ENCODE assay signal across 13 mouse cellular contexts in the genomic region with DNA sequence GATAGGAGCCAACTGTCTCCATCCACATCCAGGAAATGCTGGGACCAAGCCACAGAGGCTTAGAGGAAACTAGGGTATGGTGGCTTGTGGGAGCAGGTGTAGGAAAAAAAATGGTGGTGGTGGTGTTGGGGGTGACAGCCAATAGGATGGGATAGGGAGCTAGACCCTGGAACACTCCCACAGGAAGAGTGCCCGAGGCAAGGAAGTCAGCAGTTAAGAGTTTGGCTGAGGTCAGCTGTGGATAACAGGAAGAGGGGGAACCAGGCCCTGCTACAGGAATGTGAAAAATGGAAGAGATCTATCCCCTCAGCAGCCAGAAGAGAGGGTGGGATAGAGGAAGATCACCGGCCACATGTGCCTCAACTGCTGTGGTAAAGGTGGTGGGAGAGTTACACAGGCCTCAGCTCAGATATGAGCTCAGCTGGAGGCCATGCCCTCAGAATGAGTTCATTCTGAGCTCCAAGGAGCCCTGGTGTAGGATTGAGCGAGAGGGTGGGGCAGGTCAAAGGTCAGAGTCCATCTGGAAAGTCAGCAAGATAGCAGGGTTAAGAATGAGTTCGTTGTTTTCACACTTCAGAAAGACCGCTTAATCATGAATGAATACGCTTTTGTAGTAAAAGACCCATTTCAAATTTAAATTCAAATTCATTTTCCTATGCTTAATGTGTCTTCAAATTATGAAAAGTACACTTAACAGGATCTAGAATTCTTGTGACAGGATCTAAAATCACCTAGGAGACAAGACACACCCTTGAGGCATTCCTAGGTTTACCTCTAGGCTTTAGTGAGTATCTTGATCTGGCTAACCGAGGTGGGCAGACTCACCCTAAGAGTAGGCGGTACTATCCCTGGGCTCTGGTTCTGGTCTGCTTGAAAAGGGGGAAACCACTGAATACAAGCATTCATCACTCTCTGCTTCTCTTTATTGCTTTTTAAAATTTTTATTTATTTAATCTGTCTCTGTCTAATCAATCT.
DNase-seq lines count a peak whose midpoint lies in the region; ATAC-seq and TF ChIP-seq lines count a peak whose summit lies in the region.
"Had no signal": no experiment of that assay in that cellular context is flagged by ENCODE, and none has a peak within 500 bp of the region (broad histone marks: within the 10 kb centered on the region; RNA-seq: fewer than 3 reads in every experiment).

No protein-coding gene starts in this region.

- no peaks in the 10 kb centered on the region for H3K27me3 ChIP-seq in heart, embryonic 10.5 days (ENCODE audit: insufficient read depth, poor library complexity, severe bottlenecking)
- H3K27me3 ChIP-seq in E14TG2a.4 (ENCODE audit: insufficient read depth, low read length): no peaks in the 10 kb centered on the region
- H3K27me3 ChIP-seq in intestine, embryonic 16.5 days (replicated peaks; ENCODE audit: control insufficient read depth, insufficient read depth, low read length): no peaks in the 10 kb centered on the region
- H3K27me3 ChIP-seq: hindbrain, embryonic 13.5 days had no signal

- WGBS in heart, embryonic 10.5 days: 56% methylated on average over 8 of the region's 8 CpGs
- WGBS in intestine, embryonic 16.5 days: 50% methylated on average over 8 of the region's 8 CpGs
- 92% methylated on average over 8 of the region's 8 CpGs for WGBS in macrophage (ENCODE audit: missing documents)

- H3K79me2 ChIP-seq in macrophage (ENCODE audit: inconsistent target): peaks cover 58% of the 10 kb centered on the region; the same call in 1 of the 2 replicates

- H3K27ac ChIP-seq in heart, embryonic 10.5 days: 0 out of 2 replicates have a peak overlapping the region, but pooled peaks have one; percentile 25
- peak overlapping the region; percentile 54 for H3K27ac ChIP-seq in intestine, embryonic 16.5 days (ENCODE audit: low read length)
- H3K27ac ChIP-seq in macrophage: peak overlapping the region; percentile 2; the same call in 1 of the 2 replicates
- H3K27ac ChIP-seq: hindbrain, embryonic 13.5 days had no signal

- no peaks in the 10 kb centered on the region for H3K36me3 ChIP-seq in heart, embryonic 10.5 days
- H3K36me3 ChIP-seq in E14TG2a.4 (ENCODE audit: insufficient read depth, low read length): no peaks in the 10 kb centered on the region
- H3K36me3 ChIP-seq in intestine, embryonic 16.5 days (ENCODE audit: control insufficient read depth, insufficient read depth, low read length): no peaks in the 10 kb centered on the region
- peaks cover 6% of the 10 kb centered on the region; the same call in 1 of the 2 replicates for H3K36me3 ChIP-seq in macrophage (ENCODE audit: inconsistent target)
- H3K36me3 ChIP-seq: hindbrain, embryonic 13.5 days had no signal

- no peaks in the 10 kb centered on the region for H3K9me3 ChIP-seq in heart, embryonic 10.5 days
- H3K9me3 ChIP-seq in E14TG2a.4 (ENCODE audit: low read length): no peaks in the 10 kb centered on the region
- no peaks in the 10 kb centered on the region for H3K9me3 ChIP-seq in intestine, embryonic 16.5 days (ENCODE audit: control insufficient read depth, low read length)
- H3K9me3 ChIP-seq: hindbrain, embryonic 13.5 days had no signal

- H3K4me3 ChIP-seq in heart, embryonic 10.5 days: no peak overlapping the region
- H3K4me3 ChIP-seq in E14TG2a.4 (replicated peaks; ENCODE audit: low read length) (0 out of 2 replicates have a peak overlapping the region, but pooled peaks have one; percentile 26), macrophage (ENCODE audit: inconsistent target) (no peak overlapping the region)
- no peak overlapping the region for H3K4me3 ChIP-seq in intestine, embryonic 16.5 days (ENCODE audit: low read length)
- H3K4me3 ChIP-seq: hindbrain, embryonic 13.5 days had no signal

- no peak for TF ChIP-seq CTCF in E14TG2a.4 (conservative IDR thresholded peaks at IDR 0.05; ENCODE audit: low read length)

- DNase-seq in heart, embryonic 10.5 days (ENCODE audit: low spot score): no peak
- no peak for DNase-seq in heart, postnatal 36 days
- no peak for DNase-seq in frontal cortex, postnatal 14 days (ENCODE audit: low spot score in 2 of 2)
- no peak for DNase-seq in retina, embryonic 14.5 days (ENCODE audit: low spot score)
- no peak for DNase-seq in heart, adult 18-20 months
- DNase-seq: adrenal gland, adult 8-10 months; B cell, adult 2 months; layer of hippocampus, adult 9-11 months; lung, postnatal 36 days had no signal

- intact Hi-C loops in heart, postnatal 36 days (cut with DNase I): no loop called here

- peaks cover 8% of the 10 kb centered on the region for H3K4me1 ChIP-seq in heart, embryonic 10.5 days
- H3K4me1 ChIP-seq in E14TG2a.4 (replicated peaks; ENCODE audit: low read depth, low read length): peaks cover 43% of the 10 kb centered on the region
- peaks cover 9% of the 10 kb centered on the region; the same call in 1 of the 2 replicates for H3K4me1 ChIP-seq in intestine, embryonic 16.5 days (ENCODE audit: control insufficient read depth, insufficient read depth, low read length)

- no peak overlapping the region for H3K4me2 ChIP-seq in intestine, embryonic 16.5 days (ENCODE audit: low read depth, low read length)
- H3K4me2 ChIP-seq: hindbrain, embryonic 13.5 days had no signal

- H3K9ac ChIP-seq in intestine, embryonic 16.5 days (ENCODE audit: low read depth, low read length): no peak overlapping the region
- H3K9ac ChIP-seq: hindbrain, embryonic 13.5 days had no signal

- ATAC-seq in intestine, embryonic 16.5 days: peak; percentile 90

Comparison
In these comparisons a context has a peak if more than half of its experiments do, and no peak if none do; other contexts are left out.
1. H3K27ac ChIP-seq: peak in every context shown above with its lines; median percentile 54 in intestine, embryonic 16.5 days; 25 in heart, embryonic 10.5 days; 2 in macrophage.